Mouse (Mus musculus): ENCODE measurements at regions not wholly inside any gene's neighbourhood (a gene's known extent, or its start where the extent isn't known, plus 50 kb on each side); places are given as distances from the start of the nearest gene placed in this dataset.

- DNase-seq = no peak
Observed at GRCm38 (mm10) chr5:111897568-111897967, 163.8 kb downstream of the Gm26897 start.

GRCm38 (mm10) chr5:111898482-111898881, 164.8 kb downstream of the Gm26897 start:
- no peak for DNase-seq

GRCm38 (mm10) chr5:111901197-111901596, 167.5 kb downstream of the Gm26897 start:
- DNase-seq = no peak

GRCm38 (mm10) chr5:111901678-111902077, 168.0 kb downstream of the Gm26897 start:
- peak; percentile 78 for DNase-seq

GRCm38 (mm10) chr5:111908085-111908484, 174.4 kb downstream of the Gm26897 start:
- no peak for DNase-seq

- no peak for DNase-seq
Observed at GRCm38 (mm10) chr5:111910514-111910913, 176.8 kb downstream of the Gm26897 start.

- DNase-seq = no peak
Observed at GRCm38 (mm10) chr5:111913354-111913753, 179.6 kb downstream of the Gm26897 start.

GRCm38 (mm10) chr5:111914296-111914695, 180.6 kb downstream of the Gm26897 start:
- DNase-seq = no peak

GRCm38 (mm10) chr5:111917643-111918252, 184.0 kb downstream of the Gm26897 start:
- no peak for DNase-seq

GRCm38 (mm10) chr5:111918888-111919287, 185.2 kb downstream of the Gm26897 start:
- no peak for DNase-seq

- no peak for DNase-seq
Observed at GRCm38 (mm10) chr5:111922991-111923701, 189.4 kb downstream of the Gm26897 start.

- no peak for DNase-seq
Observed at GRCm38 (mm10) chr5:111925757-111926156, 192.0 kb downstream of the Gm26897 start.

GRCm38 (mm10) chr5:111929180-111929990, 195.7 kb downstream of the Gm26897 start:
- no peak for DNase-seq

GRCm38 (mm10) chr5:111929991-111930339, 196.2 kb downstream of the Gm26897 start:
- no peak for DNase-seq

GRCm38 (mm10) chr5:111931733-111932132, 198.0 kb downstream of the Gm26897 start:
- peak; percentile 54 for DNase-seq

GRCm38 (mm10) chr5:111935381-111936134, 201.8 kb downstream of the Gm26897 start:
- DNase-seq = no peak

GRCm38 (mm10) chr5:111941831-111942230, 208.1 kb downstream of the Gm26897 start:
- no peak for DNase-seq

GRCm38 (mm10) chr5:111942792-111943191, 209.1 kb downstream of the Gm26897 start:
- DNase-seq = no peak

GRCm38 (mm10) chr5:111943337-111944162, 209.8 kb downstream of the Gm26897 start:
- DNase-seq = no peak

GRCm38 (mm10) chr5:111944273-111944971, 210.7 kb downstream of the Gm26897 start:
- no peak for DNase-seq

- DNase-seq = no peak
Observed at GRCm38 (mm10) chr5:111944972-111945285, 211.2 kb downstream of the Gm26897 start.

GRCm38 (mm10) chr5:111946281-111946680, 212.6 kb downstream of the Gm26897 start:
- no peak for DNase-seq
